Mouse (Mus musculus) spleen, adult 2 months (tissue): ENCODE measurements around the gene Sfmbt1. TPM values are rescaled to one million over a fixed set of nuclear protein-coding genes. Genes with fewer than 3 reads are reported as not detected.

Experiments used
- DNase-seq, 2 experiments: peaks; one replicate each; pipeline versions ENCODE4 v3.0.0 to v3.0.0-alpha.2; 2012 to 2021; ENCODE audit warnings: low spot score in 2 of 2, low read depth in 1 of 2
- H3K27ac ChIP-seq: fragments of 200-500 bp; 2 replicates; pipeline ENCODE4 v1.5.1; 2012; ENCODE audit warnings: low read length, inconsistent platforms; ENCODE audit not compliant: insufficient read depth
- H3K27me3 ChIP-seq: fragments of 200-500 bp; 2 replicates; pipeline ENCODE4 v1.6.1; 2012; ENCODE audit warnings: mild to moderate bottlenecking, moderate library complexity, low read length, inconsistent platforms; ENCODE audit not compliant: control insufficient read depth, insufficient read depth
- H3K36me3 ChIP-seq: fragments of 200-500 bp; 2 replicates; pipeline ENCODE4 v1.6.1; 2012; ENCODE audit warnings: mild to moderate bottlenecking, low read length, inconsistent platforms; ENCODE audit not compliant: control insufficient read depth, insufficient read depth
- H3K4me1 ChIP-seq: fragments of 200-500 bp; 2 replicates; pipeline ENCODE4 v1.6.1; 2011; ENCODE audit warnings: inconsistent platforms; ENCODE audit not compliant: control insufficient read depth, insufficient read depth, insufficient read length
- H3K4me3 ChIP-seq: fragments of 200-500 bp; 2 replicates; pipeline ENCODE4 v1.5.1; 2011; ENCODE audit warnings: mild to moderate bottlenecking, inconsistent platforms; ENCODE audit not compliant: insufficient read depth, insufficient read length; ENCODE audit errors: extremely low read depth
- CTCF ChIP-seq: fragments of 200-500 bp; IDR thresholded peaks from 2 replicates; pipeline ENCODE4 v1.5.1; 2011; ENCODE audit warnings: mild to moderate bottlenecking, inconsistent platforms; ENCODE audit not compliant: insufficient read depth, insufficient read length, insufficient replicate concordance; ENCODE audit errors: extremely low read depth
- POLR2A ChIP-seq: fragments of 200-500 bp; IDR thresholded peaks from 2 replicates; pipeline ENCODE4 v1.6.1; 2011; ENCODE audit warnings: low read depth, low read length, inconsistent platforms
- WGBS: fragments of 180-500 bp; shearing (Covaris S2); methylation state at CpG from one replicate; pipeline ENCODE4 v1.1.7; 2018; 5-methylcytosine and 5-hydroxymethylcytosine counted together
- polyA plus RNA-seq: library from polyadenylated mRNA; depleted of rRNA; stranded (reverse); fragments of >200 nt; gene quantifications from 2 replicates; pipeline ENCODE4 v1.2.3, GENCODE M21; 2012; rRNA removed

Gene Sfmbt1
- polyA plus RNA-seq, 1 experiment: 1.3 TPM

- Histone ChIP-seq H3K27me3 (no peaks in the 10 kb centered on the region), H3K4me1 (no peaks in the 10 kb centered on the region), H3K36me3 (peaks cover 11% of the 10 kb centered on the region), H3K4me3 (no peak overlapping the region), H3K27ac (no peak overlapping the region)
- 84% methylated on average over 25 of the region's 25 CpGs for WGBS
- no peak for TF ChIP-seq CTCF
- no peak for TF ChIP-seq POLR2A
- DNase-seq: no peak
These were observed 155.8 kb downstream of the Sfmbt1 start for GRCm38 (mm10) chr14:30870206-30871147.

Other genes with a start within 250 kb of the Sfmbt1 start
- gene Dcp1a, start 235.3 kb upstream of the Sfmbt1 start, polyA plus RNA-seq: 37.8 and 44.0 TPM in 2 replicates
- 3.2 TPM in 2 replicates for gene Cacna1d, start 223.4 kb upstream of the Sfmbt1 start, polyA plus RNA-seq
- gene Tkt, start 166.5 kb upstream of the Sfmbt1 start, polyA plus RNA-seq: 149 and 160 TPM in 2 replicates
- 187 and 226 TPM in 2 replicates for gene Prkcd, start 88.6 kb upstream of the Sfmbt1 start, polyA plus RNA-seq
- 8.5 and 8.6 TPM in 2 replicates for gene Rft1, start 60.5 kb upstream of the Sfmbt1 start, polyA plus RNA-seq
- 13.0 and 18.0 TPM in 2 replicates for gene Tmem110, start 110.7 kb downstream of the Sfmbt1 start, polyA plus RNA-seq
- gene Mustn1, start 164.4 kb downstream of the Sfmbt1 start, polyA plus RNA-seq: 4.9 and 7.3 TPM in 2 replicates
- gene Itih4, start 171.6 kb downstream of the Sfmbt1 start, polyA plus RNA-seq: 0.50 and 1.2 TPM in 2 replicates
- 1.4 TPM in 2 replicates for gene Itih3, start 208.9 kb downstream of the Sfmbt1 start, polyA plus RNA-seq
- 0.02 TPM in 1 of 2 replicates, not detected in the other for gene Itih1, start 228.4 kb downstream of the Sfmbt1 start, polyA plus RNA-seq
- gene Nek4, start 236.5 kb downstream of the Sfmbt1 start, polyA plus RNA-seq: 1.7 and 2.0 TPM in 2 replicates